Mouse (Mus musculus) urinary bladder, postnatal 36 days (tissue): Measurements from ENCODE around the gene Rasl2-9.
"Not testable (repeated sequence)": the region's sequence is repeated elsewhere in the genome, so short reads cannot be mapped to it uniquely, and the experiment has no call there.

ENCODE experiments used
- DNase-seq, 2 experiments: peaks; one replicate each; pipeline ENCODE4 v3.0.0; 2022; ENCODE audit warnings: low spot score in 2 of 2, mixed read lengths in 1 of 2

Rasl2-9 gene

DNA sequence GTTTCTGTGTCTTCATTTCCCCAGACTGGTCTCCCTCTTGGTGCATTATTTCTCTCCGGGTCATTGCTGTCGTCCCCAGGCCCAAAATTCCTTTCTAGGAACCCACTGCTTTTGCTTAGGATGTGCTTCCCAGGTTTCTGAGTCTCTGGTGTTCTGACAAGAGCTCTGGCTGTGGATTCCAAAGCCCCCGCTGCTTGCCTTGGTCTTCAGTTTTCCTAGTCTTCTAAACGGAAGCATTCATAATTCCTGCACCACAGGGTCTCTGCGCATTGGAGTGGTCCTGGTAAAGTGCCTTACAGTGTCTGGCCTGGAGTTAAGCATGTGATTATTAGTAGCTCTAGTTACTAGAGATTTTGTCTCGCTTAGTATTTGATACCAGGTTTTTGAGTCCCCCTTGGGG, 44.9 kb downstream of the Rasl2-9 start:
- DNase-seq: no peak

DNA sequence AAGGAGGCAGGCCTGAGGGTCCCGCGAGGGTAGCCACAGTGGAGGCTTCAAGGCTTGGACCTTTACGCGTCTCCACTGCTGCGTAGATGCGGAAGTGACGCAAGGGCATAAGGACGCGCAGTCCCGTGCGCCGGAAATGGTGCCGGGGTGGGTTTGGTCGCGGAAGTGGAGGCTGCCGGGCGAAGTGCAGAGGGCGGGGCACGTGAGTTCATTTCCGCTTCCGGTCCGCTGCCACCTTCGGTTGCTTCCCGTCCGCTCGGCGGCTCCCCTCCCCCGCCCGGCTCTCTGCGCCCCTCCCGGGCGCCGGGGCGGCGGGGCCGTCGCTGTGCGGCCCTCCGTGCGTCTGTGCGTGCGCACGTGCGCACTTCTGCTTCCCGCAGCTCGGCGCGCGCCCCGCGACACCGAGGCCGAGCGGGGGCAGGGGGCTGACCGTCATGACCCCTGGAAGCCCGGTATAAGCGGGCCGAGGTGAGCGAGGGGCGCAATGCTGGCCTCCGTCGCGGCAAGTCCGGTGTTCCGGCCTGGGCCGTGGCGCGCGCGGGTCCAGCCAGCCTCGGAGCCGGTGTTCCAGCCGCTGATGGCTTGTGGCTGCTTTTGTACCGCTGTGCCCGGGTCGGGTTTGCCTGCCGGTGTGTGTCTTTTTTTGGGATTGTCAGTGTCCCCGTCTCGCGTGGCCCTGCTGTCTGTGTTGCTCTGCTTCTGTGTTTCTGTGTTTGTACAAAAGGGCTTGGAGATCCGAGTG, 45.6 kb downstream of the Rasl2-9 start, which contains the start of gene Epn1:
TSS of gene Epn1 (plus strand) at position 226 of the 742 bp plus-strand sequence.
- peak; percentile 94 to 97 for DNase-seq

DNA sequence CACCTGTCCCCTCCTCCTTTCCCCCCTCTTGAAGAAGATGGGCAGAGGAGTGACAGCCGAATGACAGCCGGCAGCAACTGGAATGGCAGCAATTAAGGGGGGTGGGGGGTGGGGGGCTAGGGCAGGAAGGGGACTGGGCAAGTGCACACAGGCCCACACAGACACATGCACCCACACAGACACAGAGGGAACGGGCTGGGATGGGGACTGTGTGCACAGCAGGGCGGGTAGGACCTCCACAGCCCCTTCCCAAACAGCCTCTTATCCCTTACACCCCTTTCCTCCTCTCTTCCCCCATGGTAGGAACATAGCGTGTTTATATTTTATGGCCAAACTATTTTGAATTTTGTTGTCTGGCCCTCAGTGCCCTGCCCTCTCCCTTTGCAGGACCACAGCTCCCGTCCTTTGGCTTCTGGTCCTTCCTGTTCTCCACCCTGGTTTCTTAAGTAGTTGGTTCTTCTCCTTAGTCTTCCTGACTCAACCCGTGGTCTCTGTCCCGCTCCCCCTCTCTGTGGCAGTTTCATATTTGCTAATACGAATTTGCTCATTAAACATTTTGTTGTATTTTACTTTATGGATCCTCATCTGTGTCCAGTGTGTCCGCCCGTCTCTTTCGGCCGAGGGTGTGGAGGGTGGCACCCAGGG, 46.3 kb downstream of the Rasl2-9 start:
- DNase-seq: not testable (repeated sequence)

DNA sequence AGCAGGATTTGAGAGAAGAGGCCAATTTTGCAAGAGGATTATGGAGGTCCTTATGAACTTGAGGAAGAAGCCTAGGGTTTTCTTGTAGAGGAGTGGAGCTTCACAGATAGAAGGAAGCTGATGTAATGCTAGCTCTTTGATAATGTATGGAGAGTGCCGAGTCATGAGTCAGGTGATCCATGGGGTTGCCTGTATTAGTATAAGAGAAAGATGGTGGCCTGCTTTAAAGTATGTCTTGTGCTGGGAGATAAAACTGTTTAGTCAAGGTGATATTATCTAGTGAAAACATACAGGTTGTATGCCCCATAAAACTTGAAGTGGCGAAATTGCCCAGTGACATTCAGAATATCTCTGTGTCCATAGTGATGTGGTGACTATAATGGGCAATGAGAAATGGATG, 48.8 kb downstream of the Rasl2-9 start:
- DNase-seq: no peak

DNA sequence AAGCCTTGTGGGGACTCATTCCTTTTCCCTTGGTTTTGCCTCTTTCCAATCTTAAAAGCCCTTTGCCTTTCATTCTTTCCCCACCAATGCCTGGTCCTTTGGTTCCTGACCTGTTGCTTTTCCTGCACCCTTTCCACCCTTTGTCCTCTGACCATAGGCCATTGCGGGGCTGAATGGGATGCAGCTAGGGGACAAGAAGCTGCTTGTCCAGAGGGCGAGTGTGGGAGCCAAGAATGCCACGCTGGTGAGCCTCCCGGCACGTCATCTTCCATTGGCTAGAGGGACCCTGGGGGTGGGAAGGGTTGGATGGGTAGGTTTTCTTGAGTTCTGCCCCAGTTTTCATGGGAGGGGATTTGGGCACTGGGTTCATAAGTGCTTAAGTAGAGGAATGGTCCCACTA, 50.8 kb downstream of the Rasl2-9 start:
- DNase-seq: no peak
